Mouse (Mus musculus): ENCODE results near the gene Lpp. TPM values are rescaled to one million over a fixed set of nuclear protein-coding genes. Genes with fewer than 3 reads are reported as not detected.

The Lpp gene
- polyA plus RNA-seq, 1 experiment from 2014 or later = 10.3 TPM

GRCm38 (mm10) chr16:24669718-24670460, 276.6 kb downstream of the Lpp start:
- no peak overlapping the region for H3K27ac ChIP-seq (ENCODE audit: low read length)
- ATAC-seq (ENCODE audit: low read depth) = 0 out of 2 replicates have a peak, but pooled peaks have one; percentile 30
- no peaks in the 10 kb centered on the region for H3K27me3 ChIP-seq (ENCODE audit: control insufficient read depth, insufficient read depth, low read depth, low read length)

GRCm38 (mm10) chr16:24678942-24679341, 285.6 kb downstream of the Lpp start:
- Histone ChIP-seq H3K4me2 (ENCODE audit: low read depth, low read length) (no peak overlapping the region), H3K4me3 (ENCODE audit: low read depth, low read length) (no peak overlapping the region)

More at GRCm38 (mm10) chr16:24669718-24670460, 276.6 kb downstream of the Lpp start:
- WGBS (ENCODE audit: insufficient replicate concordance) = 34% methylated on average over 5 of the region's 5 CpGs
- Histone ChIP-seq H3K36me3 (ENCODE audit: control insufficient read depth, insufficient read depth) (no peaks in the 10 kb centered on the region), H3K4me1 (ENCODE audit: control insufficient read depth, low read depth, low read length) (no peaks in the 10 kb centered on the region), H3K4me3 (ENCODE audit: low read depth, low read length) (no peak overlapping the region), H3K4me2 (ENCODE audit: low read depth, low read length) (no peak overlapping the region), H3K9me3 (replicated peaks; ENCODE audit: control insufficient read depth, low read length) (no peaks in the 10 kb centered on the region), H3K9ac (ENCODE audit: low read depth, low read length) (no peak overlapping the region)

GRCm38 (mm10) chr16:24695062-24695461, 301.8 kb downstream of the Lpp start:
- Histone ChIP-seq H3K27ac (ENCODE audit: low read length) (no peak overlapping the region), H3K9ac (ENCODE audit: low read depth, low read length) (no peak overlapping the region), H3K4me3 (ENCODE audit: low read depth, low read length) (no peak overlapping the region), H3K27me3 (ENCODE audit: control insufficient read depth, insufficient read depth, low read depth, low read length) (no peaks in the 10 kb centered on the region), H3K9me3 (replicated peaks; ENCODE audit: control insufficient read depth, low read length) (no peaks in the 10 kb centered on the region), H3K4me2 (ENCODE audit: low read depth, low read length) (no peak overlapping the region), H3K4me1 (ENCODE audit: control insufficient read depth, low read depth, low read length) (no peaks in the 10 kb centered on the region), H3K36me3 (ENCODE audit: control insufficient read depth, insufficient read depth) (no peaks in the 10 kb centered on the region)
- 74% methylated on average over 4 of the region's 4 CpGs for WGBS (ENCODE audit: insufficient replicate concordance)
- ATAC-seq (ENCODE audit: low read depth) = no peak

More at GRCm38 (mm10) chr16:24678942-24679341, 285.6 kb downstream of the Lpp start:
- no peaks in the 10 kb centered on the region for H3K4me1 ChIP-seq (ENCODE audit: control insufficient read depth, low read depth, low read length)
- no peaks in the 10 kb centered on the region for H3K9me3 ChIP-seq (replicated peaks; ENCODE audit: control insufficient read depth, low read length)
- H3K36me3 ChIP-seq (ENCODE audit: control insufficient read depth, insufficient read depth) = no peaks in the 10 kb centered on the region
- H3K27me3 ChIP-seq (ENCODE audit: control insufficient read depth, insufficient read depth, low read depth, low read length) = no peaks in the 10 kb centered on the region
- H3K9ac ChIP-seq (ENCODE audit: low read depth, low read length) = no peak overlapping the region
- ATAC-seq (ENCODE audit: low read depth) = no peak
- no peak overlapping the region for H3K27ac ChIP-seq (ENCODE audit: low read length)

DNA sequence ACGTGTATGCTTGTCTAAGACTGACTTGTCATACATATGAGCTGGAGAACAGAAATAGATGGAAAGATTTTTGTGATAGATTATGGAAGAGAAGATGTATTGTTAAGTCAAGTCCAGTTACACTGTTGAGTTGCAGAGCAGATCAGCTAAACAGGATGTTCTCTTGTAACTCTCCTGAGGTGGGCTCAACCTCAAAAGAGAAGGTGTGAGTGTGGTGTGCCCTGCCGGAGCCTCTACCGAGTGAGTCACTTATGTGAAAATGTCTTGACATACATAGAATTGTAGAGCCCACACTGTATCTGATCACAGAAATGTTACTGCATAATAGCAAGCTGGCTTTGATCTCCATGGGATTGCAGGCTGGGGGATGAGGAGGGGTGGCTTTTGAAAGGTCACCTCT, 310.9 kb downstream of the Lpp start:
- no peaks in the 10 kb centered on the region for H3K4me1 ChIP-seq (ENCODE audit: control insufficient read depth, low read depth, low read length)
- no peak overlapping the region for H3K9ac ChIP-seq (ENCODE audit: low read depth, low read length)
- H3K4me3 ChIP-seq (ENCODE audit: low read depth, low read length) = no peak overlapping the region
- no peaks in the 10 kb centered on the region for H3K36me3 ChIP-seq (ENCODE audit: control insufficient read depth, insufficient read depth)
- no peaks in the 10 kb centered on the region for H3K9me3 ChIP-seq (replicated peaks; ENCODE audit: control insufficient read depth, low read length)
- 68% methylated on average over 3 of the region's 3 CpGs for WGBS (ENCODE audit: insufficient replicate concordance)
- H3K4me2 ChIP-seq (ENCODE audit: low read depth, low read length) = no peak overlapping the region
- H3K27ac ChIP-seq (ENCODE audit: low read length) = no peak overlapping the region
- H3K27me3 ChIP-seq (ENCODE audit: control insufficient read depth, insufficient read depth, low read depth, low read length) = no peaks in the 10 kb centered on the region
- ATAC-seq (ENCODE audit: low read depth) = no peak

DNA sequence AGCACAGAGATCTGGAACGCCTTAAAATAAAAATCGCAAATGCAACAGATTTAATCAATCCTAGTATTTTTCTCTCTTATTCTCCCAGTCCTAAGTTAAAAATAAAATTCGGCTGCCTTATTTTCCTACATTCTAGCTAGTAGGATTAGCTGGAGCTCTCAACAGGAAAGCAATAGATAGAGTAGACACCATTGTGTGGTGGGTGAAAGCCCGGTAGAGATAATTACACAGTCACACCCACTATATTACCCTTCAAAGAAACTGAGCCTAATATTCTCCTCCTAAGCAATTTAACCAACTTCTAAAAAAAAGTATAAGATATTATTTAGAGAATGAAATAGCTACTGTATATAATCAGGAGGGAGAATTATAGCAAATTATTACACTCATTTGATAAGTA, 330.3 kb downstream of the Lpp start:
- Histone ChIP-seq H3K4me1 (ENCODE audit: control insufficient read depth, low read depth, low read length) (no peaks in the 10 kb centered on the region), H3K27ac (ENCODE audit: low read length) (no peak overlapping the region), H3K9me3 (replicated peaks; ENCODE audit: control insufficient read depth, low read length) (no peaks in the 10 kb centered on the region), H3K27me3 (ENCODE audit: control insufficient read depth, insufficient read depth, low read depth, low read length) (no peaks in the 10 kb centered on the region), H3K4me3 (ENCODE audit: low read depth, low read length) (no peak overlapping the region), H3K9ac (ENCODE audit: low read depth, low read length) (no peak overlapping the region), H3K4me2 (ENCODE audit: low read depth, low read length) (no peak overlapping the region), H3K36me3 (ENCODE audit: control insufficient read depth, insufficient read depth) (no peaks in the 10 kb centered on the region)
- WGBS (ENCODE audit: insufficient replicate concordance) = 65% methylated on average over 4 of the region's 4 CpGs
- ATAC-seq (ENCODE audit: low read depth) = no peak

DNA sequence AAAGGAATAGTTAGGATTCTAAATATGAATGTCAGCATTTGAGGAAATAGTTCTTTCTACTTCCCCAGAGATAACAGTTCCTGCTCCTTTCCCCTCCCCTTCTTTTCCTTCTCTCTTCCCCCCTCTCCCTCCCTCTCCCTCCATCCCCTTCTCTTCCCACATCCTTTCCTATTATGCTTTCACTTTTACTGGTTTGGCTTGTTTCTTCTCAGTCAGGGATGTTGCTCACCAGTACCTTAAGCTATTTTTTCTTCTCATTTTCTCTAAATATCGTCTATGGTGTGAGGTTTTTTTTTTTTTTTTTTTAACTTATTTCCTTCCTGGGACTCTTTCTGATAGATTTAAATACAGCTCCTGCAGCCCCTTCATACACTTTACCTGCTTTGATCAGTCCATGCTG, 339.4 kb downstream of the Lpp start:
- H3K27me3 ChIP-seq (ENCODE audit: control insufficient read depth, insufficient read depth, low read depth, low read length) = no peaks in the 10 kb centered on the region
- H3K4me2 ChIP-seq (ENCODE audit: low read depth, low read length) = no peak overlapping the region
- no peaks in the 10 kb centered on the region for H3K4me1 ChIP-seq (ENCODE audit: control insufficient read depth, low read depth, low read length)
- no peaks in the 10 kb centered on the region for H3K9me3 ChIP-seq (replicated peaks; ENCODE audit: control insufficient read depth, low read length)
- no peak overlapping the region for H3K9ac ChIP-seq (ENCODE audit: low read depth, low read length)
- no peaks in the 10 kb centered on the region for H3K36me3 ChIP-seq (ENCODE audit: control insufficient read depth, insufficient read depth)
- H3K4me3 ChIP-seq (ENCODE audit: low read depth, low read length) = no peak overlapping the region
- WGBS (ENCODE audit: insufficient replicate concordance) = 22% methylated on average over 1 of the region's 1 CpGs
- H3K27ac ChIP-seq (ENCODE audit: low read length) = no peak overlapping the region
- no peak for ATAC-seq (ENCODE audit: low read depth)

DNA sequence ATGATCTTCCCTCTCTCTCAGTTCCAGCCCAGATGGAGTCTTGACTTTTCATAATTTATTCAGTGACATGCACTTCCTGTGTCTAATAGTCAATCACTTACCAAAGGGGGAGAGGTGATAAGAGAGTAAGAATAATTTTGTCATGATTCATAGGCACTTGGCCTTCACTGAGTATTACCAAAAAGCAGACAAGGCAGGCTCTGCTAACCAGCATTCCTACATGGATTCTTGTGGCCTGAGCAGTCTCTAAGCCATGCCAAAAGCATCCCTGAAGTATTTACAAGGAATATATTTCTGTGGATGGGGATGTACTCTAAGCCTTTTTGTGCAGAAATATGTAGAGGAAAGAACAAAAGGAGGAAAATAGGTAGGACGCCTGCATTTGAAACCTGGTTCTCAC, 340.0 kb downstream of the Lpp start:
- Histone ChIP-seq H3K27me3 (ENCODE audit: control insufficient read depth, insufficient read depth, low read depth, low read length) (no peaks in the 10 kb centered on the region), H3K4me2 (ENCODE audit: low read depth, low read length) (no peak overlapping the region), H3K27ac (ENCODE audit: low read length) (no peak overlapping the region), H3K4me1 (ENCODE audit: control insufficient read depth, low read depth, low read length) (no peaks in the 10 kb centered on the region), H3K9me3 (replicated peaks; ENCODE audit: control insufficient read depth, low read length) (no peaks in the 10 kb centered on the region), H3K36me3 (ENCODE audit: control insufficient read depth, insufficient read depth) (no peaks in the 10 kb centered on the region), H3K9ac (ENCODE audit: low read depth, low read length) (no peak overlapping the region), H3K4me3 (ENCODE audit: low read depth, low read length) (no peak overlapping the region)
- 42% methylated on average over 1 of the region's 1 CpGs for WGBS (ENCODE audit: insufficient replicate concordance)
- no peak for ATAC-seq (ENCODE audit: low read depth)

DNA sequence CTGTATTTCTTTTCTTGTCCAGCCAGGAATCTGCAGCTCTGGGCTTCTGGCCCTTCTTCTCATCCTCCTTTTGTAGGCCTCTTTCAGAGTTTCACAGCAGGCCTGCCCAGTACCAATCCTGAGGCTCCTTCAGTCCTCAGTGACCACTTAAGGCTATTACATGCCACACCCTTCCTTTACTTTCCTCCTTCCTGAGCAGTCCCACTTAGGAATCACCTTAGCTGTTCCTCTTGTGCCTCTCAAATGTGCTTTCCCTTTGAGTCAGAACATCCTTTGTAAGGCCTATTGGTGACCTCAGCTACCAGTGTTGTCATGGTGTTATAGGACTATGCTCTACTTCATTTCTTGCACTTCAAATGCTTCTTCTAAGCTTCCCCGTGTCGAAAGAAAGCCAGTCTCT, 342.4 kb downstream of the Lpp start:
- Histone ChIP-seq H3K4me2 (ENCODE audit: low read depth, low read length) (no peak overlapping the region), H3K9ac (ENCODE audit: low read depth, low read length) (no peak overlapping the region), H3K27me3 (ENCODE audit: control insufficient read depth, insufficient read depth, low read depth, low read length) (no peaks in the 10 kb centered on the region), H3K4me3 (ENCODE audit: low read depth, low read length) (no peak overlapping the region), H3K4me1 (ENCODE audit: control insufficient read depth, low read depth, low read length) (no peaks in the 10 kb centered on the region), H3K9me3 (replicated peaks; ENCODE audit: control insufficient read depth, low read length) (no peaks in the 10 kb centered on the region), H3K27ac (ENCODE audit: low read length) (no peak overlapping the region), H3K36me3 (ENCODE audit: control insufficient read depth, insufficient read depth) (no peaks in the 10 kb centered on the region)
- no peak for ATAC-seq (ENCODE audit: low read depth)
- WGBS (ENCODE audit: insufficient replicate concordance) = 71% methylated on average over 2 of the region's 2 CpGs

- Histone ChIP-seq H3K36me3 (ENCODE audit: control insufficient read depth, insufficient read depth) (no peaks in the 10 kb centered on the region), H3K4me1 (ENCODE audit: control insufficient read depth, low read depth, low read length) (no peaks in the 10 kb centered on the region), H3K27ac (ENCODE audit: low read length) (no peak overlapping the region), H3K4me3 (ENCODE audit: low read depth, low read length) (no peak overlapping the region), H3K9me3 (replicated peaks; ENCODE audit: control insufficient read depth, low read length) (no peaks in the 10 kb centered on the region), H3K4me2 (ENCODE audit: low read depth, low read length) (no peak overlapping the region), H3K9ac (ENCODE audit: low read depth, low read length) (no peak overlapping the region), H3K27me3 (ENCODE audit: control insufficient read depth, insufficient read depth, low read depth, low read length) (no peaks in the 10 kb centered on the region)
- no peak for ATAC-seq (ENCODE audit: low read depth)
- 38% methylated on average over 10 of the region's 10 CpGs for WGBS (ENCODE audit: insufficient replicate concordance)
Measured at GRCm38 (mm10) chr16:24737362-24738057, 344.2 kb downstream of the Lpp start.
